In the genomic region with DNA sequence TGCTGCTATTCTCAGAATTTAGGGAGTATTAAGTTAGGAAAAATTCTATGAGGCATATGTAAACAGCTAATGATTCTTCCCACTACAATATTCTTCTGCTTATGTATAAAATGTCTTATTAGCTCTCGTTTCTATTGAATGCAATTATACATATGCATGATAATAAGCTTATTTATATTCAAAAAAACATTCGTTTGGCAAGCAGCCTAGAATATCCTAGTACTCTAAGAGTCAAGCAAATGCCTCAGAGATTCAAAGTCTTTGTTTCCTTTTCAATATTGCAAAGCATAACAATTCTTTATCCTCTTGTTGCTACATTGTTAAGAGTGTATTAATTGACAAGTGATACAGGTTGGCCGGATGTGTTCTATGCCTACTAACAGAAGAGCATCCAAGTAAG, we compare ENCODE assay signal across 22 mouse cellular contexts. TPM values are rescaled to one million over a fixed set of nuclear protein-coding genes. Genes with fewer than 3 reads are reported as not detected.
"Had no signal": no experiment of that assay in that cellular context is flagged by ENCODE, and none has a peak within 500 bp of the region (broad histone marks: within the 10 kb centered on the region; RNA-seq: fewer than 3 reads in every experiment).

No protein-coding gene starts in this region.

- ATAC-seq: liver, postnatal 0 days; midbrain, embryonic 15.5 days had no signal

- H3K4me2 ChIP-seq: liver, embryonic 13.5 days; liver, embryonic 15.5 days; midbrain, embryonic 11.5 days; midbrain, embryonic 15.5 days; neural tube, embryonic 12.5 days; stomach, embryonic 15.5 days had no signal

- H3K27me3 ChIP-seq: liver, embryonic 13.5 days; liver, embryonic 15.5 days; stomach, embryonic 15.5 days had no signal

- H3K4me3 ChIP-seq: liver, embryonic 13.5 days; liver, embryonic 15.5 days; megakaryocyte, embryonic 14.5 days; midbrain, embryonic 15.5 days; neural tube, embryonic 12.5 days; stomach, embryonic 15.5 days had no signal

- H3K9ac ChIP-seq: liver, embryonic 13.5 days; liver, embryonic 15.5 days; liver, postnatal 0 days; midbrain, embryonic 15.5 days; neural tube, embryonic 12.5 days; stomach, embryonic 15.5 days had no signal

- H3K4me1 ChIP-seq: liver, embryonic 13.5 days; liver, embryonic 15.5 days; megakaryocyte, embryonic 14.5 days; midbrain, embryonic 15.5 days; neural tube, embryonic 12.5 days had no signal

- DNase-seq: liver, embryonic 13.5 days; liver, postnatal 0 days; lung, adult 2 months; lung, postnatal 14 days; right cerebral cortex, postnatal 14 days; thymus, adult 2 months; thymus, postnatal 25 days; thymus, postnatal 4 days had no signal

- H3K9me3 ChIP-seq: liver, embryonic 13.5 days; liver, embryonic 15.5 days; megakaryocyte, embryonic 14.5 days; midbrain, embryonic 15.5 days; neural tube, embryonic 12.5 days; stomach, embryonic 15.5 days had no signal

- H3K36me3 ChIP-seq: liver, embryonic 13.5 days; liver, embryonic 15.5 days; midbrain, embryonic 15.5 days; neural tube, embryonic 12.5 days; stomach, embryonic 15.5 days had no signal

- H3K27ac ChIP-seq: liver, embryonic 13.5 days; liver, embryonic 15.5 days; macrophage; midbrain, embryonic 15.5 days; neural tube, embryonic 12.5 days; stomach, embryonic 15.5 days; stomach, postnatal 0 days had no signal

RNA-seq across cellular contexts. Expression of a gene that starts 34.6 kb away (rescaled TPM):
- total RNA-seq: megakaryocyte progenitor cell, adult 5-6 weeks; monocyte, adult 5-6 weeks; neutrophil, adult 5-6 weeks had no signal
- polyA plus RNA-seq: liver, embryonic 13.5 days; liver, embryonic 15.5 days; liver, postnatal 0 days; macrophage had no signal

RNA-seq across cellular contexts. Expression of a gene that starts 52.4 kb away (rescaled TPM):
- total RNA-seq: megakaryocyte progenitor cell, adult 5-6 weeks; monocyte, adult 5-6 weeks; neutrophil, adult 5-6 weeks had no signal
- polyA plus RNA-seq: liver, postnatal 0 days; lung, adult 2 months; macrophage; spleen, adult 2 months; testis, adult 2 months; thymus, adult 2 months; urinary bladder, adult 2 months had no signal
